In the genomic region with DNA sequence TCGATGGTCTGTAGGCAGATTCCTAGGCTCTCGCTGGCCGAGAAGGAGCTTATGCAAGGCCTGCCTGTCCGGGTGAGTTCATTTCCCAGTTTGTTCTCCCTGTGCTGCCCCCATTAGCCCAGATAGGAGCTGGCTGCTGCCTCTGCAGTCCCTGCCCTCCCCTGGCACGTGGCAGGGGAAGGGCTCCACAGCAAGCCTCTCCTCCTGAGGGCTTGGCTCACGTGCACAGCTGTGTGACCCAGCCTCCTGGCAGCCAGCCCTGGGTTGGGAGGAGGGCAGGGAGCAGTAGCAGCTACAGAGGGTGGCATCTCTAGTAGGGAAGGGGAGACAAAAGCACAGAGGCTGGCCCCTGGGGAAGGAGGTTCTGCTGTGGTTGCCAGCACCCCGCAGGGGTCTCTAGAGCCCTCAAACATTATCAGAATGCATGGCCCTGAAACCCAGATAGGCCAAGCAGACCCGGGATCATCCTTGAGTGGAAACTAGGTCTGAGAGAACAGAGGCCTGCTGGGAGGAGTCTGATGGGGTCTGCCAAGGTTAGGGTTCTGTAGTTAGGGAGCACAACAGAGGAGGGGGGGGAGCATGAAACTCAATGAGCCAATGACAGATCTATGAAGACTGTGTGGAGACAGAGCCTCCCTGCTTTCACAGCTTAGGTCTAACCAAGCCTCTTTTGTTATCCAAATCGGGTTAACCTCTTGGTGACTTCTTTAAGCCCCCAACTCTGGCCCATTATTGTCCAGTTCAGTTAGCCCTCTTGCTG, we compare ENCODE assay signal across 7 mouse cellular contexts. TPM values are rescaled to one million over a fixed set of nuclear protein-coding genes. Genes with fewer than 3 reads are reported as not detected.
A peak's percentile ranks its signal among the peaks of the same experiment; 100 is the strongest.
DNase-seq lines count a peak whose midpoint lies in the region; ATAC-seq and TF ChIP-seq lines count a peak whose summit lies in the region.

No protein-coding gene starts in this region.

- no peaks in the 10 kb centered on the region for H3K27me3 ChIP-seq in embryonic facial prominence, embryonic 14.5 days (replicated peaks; ENCODE audit: control insufficient read depth, insufficient read depth, low read length)
- H3K27me3 ChIP-seq in kidney, adult 2 months (replicated peaks; ENCODE audit: control insufficient read depth, insufficient read depth, low read length): no peaks in the 10 kb centered on the region
- no peaks in the 10 kb centered on the region for H3K27me3 ChIP-seq in limb, embryonic 13.5 days

- H3K4me3 ChIP-seq in embryonic facial prominence, embryonic 14.5 days (ENCODE audit: low read depth, low read length): no peak overlapping the region
- H3K4me3 ChIP-seq in kidney, adult 2 months (ENCODE audit: insufficient read depth, low read depth, low read length): no peak overlapping the region
- no peak overlapping the region for H3K4me3 ChIP-seq in limb, embryonic 13.5 days

- H3K9me3 ChIP-seq in embryonic facial prominence, embryonic 14.5 days (ENCODE audit: control insufficient read depth, low read length): no peaks in the 10 kb centered on the region
- H3K9me3 ChIP-seq in limb, embryonic 13.5 days: no peaks in the 10 kb centered on the region

- peaks cover 36% of the 10 kb centered on the region; the same call in 1 of the 2 replicates for H3K4me1 ChIP-seq in embryonic facial prominence, embryonic 14.5 days (ENCODE audit: control insufficient read depth, insufficient read depth, low read length)
- H3K4me1 ChIP-seq in kidney, adult 2 months (ENCODE audit: control insufficient read depth, insufficient read depth, low read length): peaks cover 59% of the 10 kb centered on the region
- H3K4me1 ChIP-seq in limb, embryonic 13.5 days: peaks cover 47% of the 10 kb centered on the region

- H3K27ac ChIP-seq in embryonic facial prominence, embryonic 14.5 days (replicated peaks; ENCODE audit: low read depth, low read length): peak overlapping the region; percentile 87
- peak overlapping the region; percentile 86 for H3K27ac ChIP-seq in kidney, adult 2 months (ENCODE audit: insufficient read depth, low read depth, low read length)
- peak overlapping the region; percentile 89 for H3K27ac ChIP-seq in limb, embryonic 13.5 days

- peaks cover 74% of the 10 kb centered on the region for H3K36me3 ChIP-seq in embryonic facial prominence, embryonic 14.5 days (ENCODE audit: control insufficient read depth, insufficient read depth, low read length)
- no peaks in the 10 kb centered on the region; the same call in 1 of the 2 replicates for H3K36me3 ChIP-seq in kidney, adult 2 months (ENCODE audit: control insufficient read depth, insufficient read depth, low read length)
- H3K36me3 ChIP-seq in limb, embryonic 13.5 days: peaks cover 69% of the 10 kb centered on the region

- TF ChIP-seq CTCF in kidney, adult 2 months (conservative IDR thresholded peaks at IDR 0.05; ENCODE audit: insufficient read depth, insufficient read length, low read depth, low read length): no peak

- 0 out of 2 replicates have a peak overlapping the region, but pooled peaks have one; percentile 10 for H3K4me2 ChIP-seq in embryonic facial prominence, embryonic 14.5 days (ENCODE audit: low read depth, low read length)
- H3K4me2 ChIP-seq in limb, embryonic 13.5 days (replicated peaks): peak overlapping the region; percentile 37

- ATAC-seq in embryonic facial prominence, embryonic 14.5 days (ENCODE audit: low read depth): no peak
- ATAC-seq in limb, embryonic 13.5 days (ENCODE audit: low FRiP score, low read depth): no peak

- no peak for TF ChIP-seq POLR2A in kidney, adult 2 months (IDR thresholded peaks at IDR 0.05; ENCODE audit: low read depth, low read length)

- no peak overlapping the region for H3K9ac ChIP-seq in embryonic facial prominence, embryonic 14.5 days (ENCODE audit: low read depth, low read length)
- H3K9ac ChIP-seq in limb, embryonic 13.5 days: no peak overlapping the region

- WGBS in embryonic facial prominence, embryonic 14.5 days: 78% methylated on average over 9 of the region's 9 CpGs
- 29% methylated on average over 9 of the region's 9 CpGs for WGBS in kidney, adult 2 months
- WGBS in limb, embryonic 13.5 days: 84% methylated on average over 9 of the region's 9 CpGs

- DNase-seq in adrenal gland, postnatal 36 days: peak; percentile 99 to 100
- DNase-seq in embryonic facial prominence, embryonic 14.5 days (ENCODE audit: low spot score): peak; percentile 66
- peak; percentile 95 for DNase-seq in heart, adult 8-10 months (ENCODE audit: low spot score)
- DNase-seq in kidney, adult 2 months: peak; percentile 99
- peak; percentile 67 for DNase-seq in ovary, postnatal 10 days (ENCODE audit: low spot score)
- DNase-seq in urinary bladder, postnatal 25 days (ENCODE audit: low spot score): peak; percentile 90

RNA-seq across cellular contexts. Expression of gene Cry2, which starts 10.0 kb away (rescaled TPM):
- total RNA-seq in adrenal gland, postnatal 36 days (2021): 10 to 100 TPM; 38.4 to 47.8 TPM
- 26.6 and 27.1 TPM in 2 replicates for polyA plus RNA-seq in embryonic facial prominence, embryonic 14.5 days (2014; fragmentation: Nextera tagmentation; extraction: Ambion mirVana)
- 10 to 100 TPM; 22.6 to 35.6 (median 32.8) TPM for total RNA-seq in heart, adult 8-10 months (2022)
- 13.5 and 15.3 TPM in 2 replicates for polyA plus RNA-seq in kidney, adult 2 months (2012; rRNA removed)
- 31.0 and 34.9 TPM in 2 replicates for polyA plus RNA-seq in limb, embryonic 13.5 days (2015; fragmentation: Nextera tagmentation; extraction: Ambion mirVana)

RNA-seq across cellular contexts. Expression of gene Mapk8ip1, which starts 22.8 kb away (rescaled TPM):
- total RNA-seq in adrenal gland, postnatal 36 days (2021): 10 to 100 TPM; 30.9 to 35.1 TPM
- 17.6 and 18.1 TPM in 2 replicates for polyA plus RNA-seq in embryonic facial prominence, embryonic 14.5 days (2014; fragmentation: Nextera tagmentation; extraction: Ambion mirVana)
- 1 to 10 TPM; 3.4 to 4.6 (median 3.9) TPM for total RNA-seq in heart, adult 8-10 months (2022)
- 41.5 and 49.3 TPM in 2 replicates for polyA plus RNA-seq in kidney, adult 2 months (2012; rRNA removed)
- polyA plus RNA-seq in limb, embryonic 13.5 days (2015; fragmentation: Nextera tagmentation; extraction: Ambion mirVana): 27.6 and 28.9 TPM in 2 replicates

RNA-seq across cellular contexts. Expression of gene Slc35c1, which starts 36.5 kb away (rescaled TPM):
- total RNA-seq in adrenal gland, postnatal 36 days (2021): 10 to 100 TPM; 14.8 to 24.3 TPM
- polyA plus RNA-seq in embryonic facial prominence, embryonic 14.5 days (2014; fragmentation: Nextera tagmentation; extraction: Ambion mirVana): 15.7 and 16.0 TPM in 2 replicates
- total RNA-seq in heart, adult 8-10 months (2022): 1 to 10 TPM; 5.5 to 6.8 (median 6.2) TPM
- polyA plus RNA-seq in kidney, adult 2 months (2012; rRNA removed): 29.6 and 35.4 TPM in 2 replicates
- 10.6 and 11.7 TPM in 2 replicates for polyA plus RNA-seq in limb, embryonic 13.5 days (2015; fragmentation: Nextera tagmentation; extraction: Ambion mirVana)

RNA-seq across cellular contexts. Expression of gene 1700029I15Rik, which starts 41.5 kb away (rescaled TPM):
- 10 to 100 TPM in 1 of 2 experiments, 1 to 10 TPM in 1; 6.2 to 10.0 TPM for total RNA-seq in adrenal gland, postnatal 36 days (2021)
- polyA plus RNA-seq in embryonic facial prominence, embryonic 14.5 days (2014; fragmentation: Nextera tagmentation; extraction: Ambion mirVana): 2.7 and 3.0 TPM in 2 replicates
- total RNA-seq in heart, adult 8-10 months (2022): 1 to 10 TPM in 2 of 4 experiments, under 1 TPM in 2; 0.26 to 1.5 (median 0.86) TPM
- 4.3 and 5.3 TPM in 2 replicates for polyA plus RNA-seq in kidney, adult 2 months (2012; rRNA removed)
- 2.3 and 4.8 TPM in 2 replicates for polyA plus RNA-seq in limb, embryonic 13.5 days (2015; fragmentation: Nextera tagmentation; extraction: Ambion mirVana)

RNA-seq across cellular contexts. Expression of gene Large2, which starts 49.2 kb away (rescaled TPM):
- 1 to 10 TPM in 1 of 2 experiments, under 1 TPM in 1; 0.79 to 2.4 TPM for total RNA-seq in adrenal gland, postnatal 36 days (2021)
- polyA plus RNA-seq in embryonic facial prominence, embryonic 14.5 days (2014; fragmentation: Nextera tagmentation; extraction: Ambion mirVana): 10.7 and 11.1 TPM in 2 replicates
- under 1 TPM in 1 of 4 experiments, not detected in 3; 0.75 TPM for total RNA-seq in heart, adult 8-10 months (2022)
- polyA plus RNA-seq in kidney, adult 2 months (2012; rRNA removed): 54.1 and 70.7 TPM in 2 replicates
- 11.9 and 13.3 TPM in 2 replicates for polyA plus RNA-seq in limb, embryonic 13.5 days (2015; fragmentation: Nextera tagmentation; extraction: Ambion mirVana)
